Mouse (Mus musculus): ENCODE data around the gene Bub1. TPM values are rescaled to one million over a fixed set of nuclear protein-coding genes. Genes with fewer than 3 reads are reported as not detected.

Gene Bub1
- polyA plus RNA-seq, 1 experiment from 2014 or later: 43.4 TPM

DNA sequence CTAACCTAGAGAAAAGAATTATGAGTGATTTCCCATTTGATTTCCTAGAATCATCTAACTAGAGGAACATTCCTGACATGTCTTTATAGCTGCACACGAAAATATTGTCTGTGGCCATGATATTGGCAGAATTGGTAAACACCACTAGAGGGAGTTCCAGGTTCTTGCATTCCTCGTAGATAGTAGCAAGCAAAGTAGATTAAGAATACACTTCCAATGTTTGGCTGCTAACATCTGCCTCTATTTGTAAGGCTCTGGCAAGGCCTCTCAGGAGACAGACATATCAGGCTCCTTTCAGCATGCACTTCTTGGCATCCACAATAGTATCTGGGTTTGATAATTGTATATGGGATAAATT, 1.1 kb upstream of the Bub1 start:
- H3K4me2 ChIP-seq (replicated peaks): no peak overlapping the region

DNA sequence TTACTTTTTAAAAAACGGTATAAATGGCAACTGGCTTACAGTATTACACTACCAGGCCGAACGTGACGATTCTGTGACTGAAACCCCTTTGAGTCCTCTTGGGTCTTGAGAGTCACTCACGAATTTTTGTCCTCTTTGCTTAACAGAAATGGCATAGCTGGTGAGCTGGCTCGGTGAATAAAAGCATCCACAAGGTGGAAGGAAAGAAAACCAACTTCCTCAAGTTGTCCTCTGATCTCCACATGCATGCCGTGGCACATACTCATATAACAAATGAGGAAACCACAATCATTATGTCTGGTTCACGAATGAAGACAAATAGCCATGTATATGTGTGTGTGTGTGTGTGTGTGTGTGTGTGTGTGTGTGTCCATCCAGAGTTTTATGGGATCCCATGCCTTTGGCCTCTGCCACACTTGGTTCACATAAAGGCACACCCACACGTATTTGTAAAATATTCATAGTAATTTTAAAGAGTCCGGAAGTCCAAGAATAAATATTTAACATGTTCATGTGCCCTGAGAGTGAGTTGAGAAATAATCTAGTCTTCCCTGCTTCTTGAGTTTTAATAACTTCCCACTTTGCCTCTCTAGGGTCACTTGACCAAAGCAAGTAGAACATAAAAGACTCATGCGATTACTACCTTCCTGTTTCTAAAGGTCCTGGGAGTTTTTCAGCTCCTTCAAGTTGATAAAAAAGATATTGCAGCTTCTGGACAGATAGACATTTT, 603 bp upstream of the Bub1 start:
- no peaks in the 10 kb centered on the region for H3K9me3 ChIP-seq
- H3K27ac ChIP-seq: no peak overlapping the region
- no peaks in the 10 kb centered on the region for H3K27me3 ChIP-seq (replicated peaks)
- no peak; the same call in 1 of the 2 replicates for ATAC-seq
- H3K9ac ChIP-seq: no peak overlapping the region
- 0 out of 2 replicates have a peak, but pooled peaks cover under 1% of the 10 kb centered on the region for H3K36me3 ChIP-seq
- peak overlapping the region; percentile 76 for H3K4me2 ChIP-seq (replicated peaks)
- H3K4me1 ChIP-seq (replicated peaks): peaks cover 4% of the 10 kb centered on the region; the same call in 1 of the 2 replicates
- WGBS: 37% methylated on average over 11 of the region's 11 CpGs
- peak overlapping the region; percentile 86 for H3K4me3 ChIP-seq (replicated peaks)

More for the DNA sequence above, 1.1 kb upstream of the Bub1 start:
- no peak for ATAC-seq
- Histone ChIP-seq H3K27me3 (replicated peaks) (peaks cover under 1% of the 10 kb centered on the region; the same call in 1 of the 2 replicates), H3K4me3 (replicated peaks) (no peak overlapping the region), H3K9me3 (no peaks in the 10 kb centered on the region), H3K4me1 (replicated peaks) (peaks cover 4% of the 10 kb centered on the region; the same call in 1 of the 2 replicates), H3K36me3 (no peaks in the 10 kb centered on the region), H3K9ac (no peak overlapping the region), H3K27ac (no peak overlapping the region)
- WGBS: 18% methylated on average over 2 of the region's 2 CpGs

DNA sequence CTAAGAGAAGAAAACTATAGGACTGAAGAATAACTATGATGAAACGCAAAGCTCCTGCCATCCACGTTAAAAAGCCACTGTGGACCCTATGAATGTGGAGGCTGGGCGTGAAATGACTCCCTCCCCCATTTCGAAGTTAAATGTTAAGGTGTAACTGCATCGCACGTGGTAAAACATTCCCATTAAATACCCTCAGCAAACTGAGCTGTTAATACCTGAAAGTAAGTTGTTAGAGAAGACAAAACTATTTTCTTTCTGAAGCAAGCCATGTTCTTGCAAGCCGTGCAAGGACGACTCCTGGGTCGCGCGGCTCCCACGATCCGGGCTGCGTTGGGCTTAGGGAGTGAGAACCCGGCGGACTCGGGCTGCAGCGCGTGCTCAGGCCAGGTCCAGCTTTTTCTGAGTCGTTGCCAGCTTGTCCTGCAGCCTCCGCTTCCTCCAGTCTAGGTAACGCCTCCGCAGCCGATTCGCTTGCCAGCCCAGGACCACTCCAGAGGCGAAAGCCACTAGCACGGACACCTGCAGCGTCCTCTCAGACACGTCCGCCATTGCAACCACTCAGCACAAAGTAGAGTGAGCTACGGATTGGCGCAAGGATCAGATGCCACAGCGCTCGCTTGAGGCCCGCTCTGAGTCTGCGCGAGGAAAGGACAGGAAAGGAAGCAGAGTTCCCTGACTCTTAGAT, 39.6 kb downstream of the Bub1 start, which contains the start of gene Mtln:
Gene Mtln (minus strand): TSS at position 570 of the 685 bp plus-strand sequence.
- Histone ChIP-seq H3K27ac (peak within 1 kb of the TSS; percentile 87), H3K4me2 (replicated peaks) (peak within 1 kb of the TSS; percentile 53), H3K9me3 (no peaks in the 10 kb centered on the region), H3K4me1 (replicated peaks) (0 out of 2 replicates have a peak, but pooled peaks cover 7% of the 10 kb centered on the region), H3K36me3 (no peaks in the 10 kb centered on the region), H3K4me3 (replicated peaks) (peak within 1 kb of the TSS; percentile 78), H3K9ac (peak within 1 kb of the TSS; percentile 82), H3K27me3 (replicated peaks) (no peaks in the 10 kb centered on the region)
- ATAC-seq: peak; percentile 96
- 3% methylated on average over 37 of the region's 37 CpGs for WGBS

DNA sequence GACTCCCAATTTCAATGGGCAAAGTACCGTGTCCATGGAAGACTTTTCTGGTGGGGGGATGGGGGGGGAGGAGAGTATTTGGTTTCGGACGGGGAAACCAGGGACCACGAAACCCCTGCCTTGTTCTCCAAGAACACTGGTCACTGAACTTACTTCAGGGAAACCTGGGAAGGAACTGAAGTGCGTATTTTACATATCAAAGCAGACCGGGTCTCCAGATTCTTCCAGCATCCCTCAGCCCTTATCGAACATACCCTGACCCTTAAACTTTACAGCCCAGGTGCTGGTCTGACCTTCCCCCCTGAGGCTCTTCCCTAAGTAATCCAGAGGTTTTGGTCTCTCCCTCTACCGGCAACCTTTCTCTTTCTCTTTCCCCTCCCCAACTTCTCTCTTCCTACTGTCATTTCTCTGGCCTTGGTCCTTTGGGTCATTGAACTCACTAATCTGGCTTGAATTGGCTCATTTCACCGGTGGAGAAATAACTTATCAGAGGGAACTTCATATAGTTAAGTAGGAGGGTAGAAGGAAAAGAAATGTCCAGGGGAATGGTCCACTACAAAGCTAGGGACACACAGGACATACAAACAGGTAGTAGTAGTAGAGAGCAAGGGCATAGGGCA, 41.9 kb downstream of the Bub1 start:
- Histone ChIP-seq H3K27ac (no peak overlapping the region), H3K9ac (no peak overlapping the region), H3K4me2 (replicated peaks) (peak overlapping the region; percentile 77), H3K36me3 (no peaks in the 10 kb centered on the region), H3K9me3 (no peaks in the 10 kb centered on the region), H3K27me3 (replicated peaks) (no peaks in the 10 kb centered on the region), H3K4me1 (replicated peaks) (0 out of 2 replicates have a peak, but pooled peaks cover 7% of the 10 kb centered on the region), H3K4me3 (replicated peaks) (peak overlapping the region; percentile 69)
- no peak for ATAC-seq
- WGBS: 25% methylated on average over 9 of the region's 9 CpGs

DNA sequence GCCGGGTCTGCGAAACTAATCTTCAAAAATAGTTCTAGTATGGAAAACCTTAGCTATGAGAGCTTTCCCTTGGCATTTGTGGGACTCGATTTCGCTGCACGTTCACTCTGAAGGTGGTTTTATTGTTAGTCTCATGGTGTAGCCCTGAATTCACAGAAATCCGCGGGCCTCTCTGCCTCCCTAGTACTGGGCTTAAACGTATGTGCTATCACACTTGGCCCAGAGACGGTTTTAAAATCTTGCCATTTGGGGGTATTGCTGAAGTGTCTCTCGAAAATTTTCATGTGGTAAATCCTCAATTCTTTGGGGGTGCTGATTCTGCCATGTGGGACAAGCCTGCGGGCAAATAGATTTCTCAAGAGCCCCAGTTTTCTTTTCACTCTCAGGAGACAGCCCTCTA, 42.5 kb downstream of the Bub1 start:
- 0 out of 2 replicates have a peak, but pooled peaks cover 7% of the 10 kb centered on the region for H3K4me1 ChIP-seq (replicated peaks)
- no peaks in the 10 kb centered on the region for H3K27me3 ChIP-seq (replicated peaks)
- 7% methylated on average over 11 of the region's 11 CpGs for WGBS
- no peaks in the 10 kb centered on the region for H3K36me3 ChIP-seq
- H3K27ac ChIP-seq: 0 out of 2 replicates have a peak overlapping the region, but pooled peaks have one; percentile 54
- H3K9me3 ChIP-seq: no peaks in the 10 kb centered on the region
- peak; percentile 41; the same call in 1 of the 2 replicates for ATAC-seq
- H3K4me2 ChIP-seq (replicated peaks): peak overlapping the region; percentile 77
- peak overlapping the region; percentile 57 for H3K9ac ChIP-seq
- H3K4me3 ChIP-seq (replicated peaks): peak overlapping the region; percentile 69

DNA sequence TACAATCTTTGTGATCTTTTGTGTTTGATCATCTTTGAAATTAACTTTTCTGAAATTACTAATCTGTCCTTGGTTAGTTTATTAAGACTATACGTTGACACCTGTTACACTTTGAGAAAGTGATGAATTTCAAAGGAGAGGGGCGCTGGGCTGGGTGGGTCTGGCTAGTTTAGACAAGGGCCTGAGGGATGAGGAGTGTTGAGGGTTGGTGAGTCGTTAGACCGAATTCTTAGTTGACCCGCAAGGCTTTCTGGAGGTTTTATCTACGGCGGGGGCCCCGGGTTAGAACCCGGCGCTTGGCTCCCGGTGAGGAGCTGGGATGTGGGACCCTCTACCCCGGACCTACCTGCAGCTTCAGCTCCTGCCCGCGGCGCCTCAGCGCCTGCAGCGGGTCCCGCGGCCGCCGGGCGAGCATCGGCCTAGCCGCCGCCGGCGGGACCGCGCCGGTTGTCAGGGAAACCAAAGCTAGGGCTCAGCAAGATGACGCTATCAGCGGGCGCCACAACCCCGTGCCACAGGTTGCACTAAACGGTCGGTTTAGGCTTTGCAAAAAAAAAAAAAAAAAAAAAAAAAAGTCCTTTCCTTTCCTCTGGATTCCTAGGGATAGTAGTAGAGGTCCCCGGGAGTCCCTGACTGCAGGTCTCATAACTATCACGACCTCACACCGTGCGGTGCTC, 43.1 kb downstream of the Bub1 start, which contains the start of gene Nphp1:
Gene Nphp1 (minus strand): TSS at position 458 of the 677 bp plus-strand sequence.
- Histone ChIP-seq H3K27me3 (replicated peaks) (no peaks in the 10 kb centered on the region), H3K4me3 (replicated peaks) (peak within 1 kb of the TSS; percentile 69), H3K4me2 (replicated peaks) (peak within 1 kb of the TSS; percentile 77), H3K4me1 (replicated peaks) (0 out of 2 replicates have a peak, but pooled peaks cover 7% of the 10 kb centered on the region), H3K9me3 (no peaks in the 10 kb centered on the region), H3K9ac (peak within 1 kb of the TSS; percentile 71), H3K36me3 (no peaks in the 10 kb centered on the region), H3K27ac (0 out of 2 replicates have a peak within 1 kb of the TSS, but pooled peaks have one; percentile 54)
- under 1% methylated on average over 40 of the region's 40 CpGs for WGBS
- ATAC-seq: peak; percentile 86

DNA sequence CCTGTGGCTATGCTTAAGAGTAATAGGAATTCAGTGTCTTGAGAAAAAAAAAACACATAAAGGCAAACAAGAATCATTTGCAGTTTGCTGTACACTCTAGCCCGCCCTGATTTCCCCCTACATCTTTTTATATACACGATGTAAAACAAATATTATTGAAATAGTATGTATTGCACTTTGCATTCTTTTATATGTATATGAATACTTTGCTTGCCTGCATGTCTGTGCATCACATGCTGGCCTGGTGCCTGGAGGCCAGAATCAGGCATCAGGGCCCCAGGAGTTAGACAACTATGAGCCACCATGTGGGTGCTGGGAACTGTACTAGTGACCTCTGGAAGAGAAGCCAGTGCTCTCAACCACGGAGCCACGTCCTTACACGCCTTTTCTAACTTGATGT, 44.4 kb downstream of the Bub1 start:
- no peak overlapping the region for H3K4me2 ChIP-seq (replicated peaks)
- 89% methylated on average over 5 of the region's 5 CpGs for WGBS
- no peak for ATAC-seq
- no peaks in the 10 kb centered on the region for H3K27me3 ChIP-seq (replicated peaks)
- no peak overlapping the region for H3K9ac ChIP-seq
- H3K4me1 ChIP-seq (replicated peaks): 0 out of 2 replicates have a peak, but pooled peaks cover 7% of the 10 kb centered on the region
- no peak overlapping the region for H3K27ac ChIP-seq
- H3K4me3 ChIP-seq (replicated peaks): no peak overlapping the region
- H3K9me3 ChIP-seq: no peaks in the 10 kb centered on the region
- no peaks in the 10 kb centered on the region for H3K36me3 ChIP-seq

DNA sequence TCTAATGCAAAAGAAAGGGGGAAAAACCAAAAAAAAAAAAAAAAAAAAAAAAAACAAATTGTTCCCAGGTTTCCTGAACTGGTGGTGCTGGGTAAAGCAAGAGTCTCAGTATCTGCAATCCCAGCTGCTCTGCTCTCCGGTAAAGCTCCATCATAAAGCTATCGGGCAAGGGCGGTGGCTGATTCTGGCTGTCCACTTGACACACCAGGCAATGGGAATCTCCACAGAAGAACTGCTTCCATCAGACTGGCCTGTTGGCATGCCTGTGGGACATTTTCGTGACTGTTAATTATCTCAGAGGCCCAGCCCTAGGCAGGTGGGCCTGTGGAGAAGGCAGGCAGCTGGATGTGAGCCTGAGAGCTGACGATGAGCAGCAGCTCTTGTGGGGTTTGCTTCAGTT, 53.2 kb downstream of the Bub1 start:
- no peak for ATAC-seq
- H3K27ac ChIP-seq: no peak overlapping the region
- no peaks in the 10 kb centered on the region for H3K27me3 ChIP-seq (replicated peaks)
- no peaks in the 10 kb centered on the region for H3K36me3 ChIP-seq
- no peak overlapping the region for H3K4me2 ChIP-seq (replicated peaks)
- H3K9ac ChIP-seq: no peak overlapping the region; the same call in 1 of the 2 replicates
- 88% methylated on average over 5 of the region's 5 CpGs for WGBS
- no peaks in the 10 kb centered on the region for H3K9me3 ChIP-seq
- H3K4me3 ChIP-seq (replicated peaks): no peak overlapping the region
- no peaks in the 10 kb centered on the region for H3K4me1 ChIP-seq (replicated peaks)

DNA sequence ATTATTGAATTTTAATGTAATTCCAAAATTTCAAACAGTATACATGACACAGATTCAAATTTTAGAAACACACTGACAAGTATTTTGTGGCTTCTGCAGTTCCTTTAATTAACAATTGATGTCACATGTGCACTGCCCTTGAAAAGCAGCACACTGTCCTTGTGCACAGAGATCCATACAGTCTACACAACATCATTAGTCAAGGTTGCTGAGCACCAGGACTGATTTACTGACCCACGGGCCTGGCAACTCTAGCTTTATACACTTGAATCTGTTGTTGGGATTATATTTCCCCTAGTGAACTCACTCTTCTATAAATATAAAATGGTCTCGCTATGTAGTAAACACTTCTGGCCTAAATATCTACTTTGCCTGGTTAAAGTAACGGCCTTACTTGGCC, 56.7 kb downstream of the Bub1 start:
- H3K4me2 ChIP-seq (replicated peaks): no peak overlapping the region
- no peak overlapping the region for H3K9ac ChIP-seq
- no peak overlapping the region for H3K4me3 ChIP-seq (replicated peaks)
- H3K36me3 ChIP-seq: no peaks in the 10 kb centered on the region
- H3K27ac ChIP-seq: no peak overlapping the region
- WGBS: 80% methylated on average over 3 of the region's 3 CpGs
- H3K9me3 ChIP-seq: no peaks in the 10 kb centered on the region
- no peaks in the 10 kb centered on the region for H3K27me3 ChIP-seq (replicated peaks)
- no peak for ATAC-seq
- H3K4me1 ChIP-seq (replicated peaks): no peaks in the 10 kb centered on the region

DNA sequence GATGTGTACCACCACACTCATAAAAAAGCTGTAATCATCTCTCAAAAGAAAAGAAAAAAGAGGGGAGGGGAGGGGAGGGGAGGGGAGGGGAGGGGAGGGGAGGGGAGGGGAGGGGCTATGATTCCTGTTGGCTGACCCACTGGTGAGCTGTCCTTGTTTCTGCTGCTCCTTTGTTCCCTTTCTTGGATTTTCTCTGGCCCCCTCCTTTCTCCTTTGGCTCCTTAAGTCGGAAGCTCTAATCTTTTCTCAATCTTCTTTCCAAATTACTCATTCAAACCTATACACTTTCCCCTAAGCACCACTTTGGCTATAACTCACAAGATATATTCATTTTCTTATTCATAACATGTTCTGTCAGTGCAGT, 57.1 kb downstream of the Bub1 start:
- ATAC-seq: no peak
- H3K36me3 ChIP-seq: no peaks in the 10 kb centered on the region
- no peaks in the 10 kb centered on the region for H3K9me3 ChIP-seq
- no peaks in the 10 kb centered on the region for H3K4me1 ChIP-seq (replicated peaks)
- H3K27ac ChIP-seq: no peak overlapping the region
- 48% methylated on average over 1 of the region's 1 CpGs for WGBS
- no peak overlapping the region for H3K4me3 ChIP-seq (replicated peaks)
- no peak overlapping the region for H3K9ac ChIP-seq
- H3K4me2 ChIP-seq (replicated peaks): no peak overlapping the region
- no peaks in the 10 kb centered on the region for H3K27me3 ChIP-seq (replicated peaks)

DNA sequence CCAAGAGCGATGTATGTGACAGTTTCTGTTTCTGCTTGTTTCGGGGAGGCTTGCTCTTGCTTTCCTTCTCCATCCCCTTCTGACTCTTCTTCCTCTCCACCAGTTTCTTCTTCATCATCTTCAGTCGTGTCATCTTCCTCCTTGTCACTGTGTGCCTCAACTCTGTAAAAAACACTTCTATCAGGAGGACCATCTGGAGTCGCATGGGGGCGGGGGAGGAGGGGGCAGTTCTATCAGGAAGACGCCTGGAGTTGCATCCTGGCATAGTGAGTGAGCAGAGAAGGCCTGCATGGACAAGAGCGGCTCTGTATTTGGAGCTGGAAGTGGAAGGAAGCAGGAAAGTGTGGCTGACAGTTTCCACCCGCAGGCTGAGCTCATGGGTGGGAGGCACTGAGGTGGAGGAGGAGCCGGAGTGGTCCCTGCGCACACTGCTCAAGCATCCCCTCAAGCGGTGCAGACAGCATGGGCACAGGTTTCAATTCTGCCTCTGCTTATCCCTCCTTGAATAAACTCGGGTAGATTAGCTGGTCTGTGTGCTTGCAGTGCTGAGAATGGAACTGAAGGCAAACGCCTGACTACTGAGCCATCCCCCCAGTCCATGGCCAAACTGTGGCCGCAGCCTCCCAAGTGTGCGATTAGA, 57.6 kb downstream of the Bub1 start:
- no peak for ATAC-seq
- no peaks in the 10 kb centered on the region for H3K27me3 ChIP-seq (replicated peaks)
- 62% methylated on average over 15 of the region's 15 CpGs for WGBS
- no peak overlapping the region for H3K4me3 ChIP-seq (replicated peaks)
- no peaks in the 10 kb centered on the region for H3K4me1 ChIP-seq (replicated peaks)
- H3K9ac ChIP-seq: no peak overlapping the region
- H3K9me3 ChIP-seq: no peaks in the 10 kb centered on the region
- H3K36me3 ChIP-seq: no peaks in the 10 kb centered on the region
- H3K27ac ChIP-seq: no peak overlapping the region
- H3K4me2 ChIP-seq (replicated peaks): no peak overlapping the region
